Mouse (Mus musculus): ENCODE measurements at regions not wholly inside any gene's neighbourhood (a gene's known extent, or its start where the extent isn't known, plus 50 kb on each side); places are given as distances from the start of the nearest gene placed in this dataset.

- TF ChIP-seq CTCF (IDR thresholded peaks at IDR 0.05; ENCODE audit: borderline replicate concordance, insufficient read depth, low read length): no peak
- no peak for TF ChIP-seq POLR2A (IDR thresholded peaks at IDR 0.05; ENCODE audit: low read depth, low read length)
Measured at GRCm38 (mm10) chr4:88987103-88987502, 107.1 kb upstream of the Ifne start.

All from embryonic fibroblast, embryonic 13.5 days (primary cell).